Mouse (Mus musculus): ENCODE measurements at regions not wholly inside any gene's neighbourhood (a gene's known extent, or its start where the extent isn't known, plus 50 kb on each side); places are given as distances from the start of the nearest gene placed in this dataset.

DNA sequence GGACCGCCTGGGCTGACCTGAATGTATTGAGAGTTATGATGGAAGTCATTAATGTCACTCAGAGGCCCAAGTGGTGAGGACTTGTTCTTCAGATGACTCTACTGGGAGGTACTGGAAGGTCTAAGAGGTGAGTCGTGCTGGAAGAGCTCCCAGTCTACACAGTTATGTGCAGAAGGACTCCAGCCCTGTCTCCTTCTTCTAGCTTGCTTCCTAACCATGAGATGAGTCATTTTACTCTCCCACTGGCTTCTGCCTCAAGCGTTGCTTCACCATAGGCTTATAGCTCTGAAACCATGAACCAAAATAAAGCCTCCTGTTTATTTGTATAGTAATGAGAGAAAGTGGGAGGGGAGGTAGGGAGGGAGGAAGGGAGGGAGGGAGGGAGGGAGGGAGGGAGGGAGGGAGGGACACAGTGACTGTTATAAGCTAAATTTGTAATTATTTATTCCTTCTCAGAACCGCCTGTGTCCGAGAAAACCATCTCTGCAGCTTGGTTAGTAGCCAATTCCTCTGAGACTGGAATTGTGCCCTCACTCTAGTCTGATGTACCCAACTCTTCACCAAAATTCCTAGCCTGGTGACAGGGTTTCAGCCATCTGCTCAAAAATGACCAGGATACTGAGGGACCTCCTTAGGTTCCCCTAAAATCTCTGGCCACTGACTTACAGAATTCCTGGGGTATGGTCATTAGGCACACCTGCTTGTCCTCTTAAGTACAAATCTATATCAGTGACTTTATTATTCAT is 211.6 kb upstream of the Atp2b1 start:
- no peak for DNase-seq (ENCODE audit: low spot score in 2 of 2)

- DNase-seq (ENCODE audit: low spot score in 2 of 2): no peak
These were observed 210.4 kb upstream of the Atp2b1 start for GRCm38 (mm10) chr10:98703642-98704293.

GRCm38 (mm10) chr10:98704559-98704958 is 209.6 kb upstream of the Atp2b1 start:
- DNase-seq (ENCODE audit: low spot score in 2 of 2): no peak

- DNase-seq (ENCODE audit: low spot score in 2 of 2): no peak
These were observed 196.3 kb upstream of the Atp2b1 start for GRCm38 (mm10) chr10:98717856-98718255.

GRCm38 (mm10) chr10:98718706-98719105 is 195.5 kb upstream of the Atp2b1 start:
- no peak for DNase-seq (ENCODE audit: low spot score in 2 of 2)

- no peak for DNase-seq (ENCODE audit: low spot score in 2 of 2)
These were observed 193.8 kb upstream of the Atp2b1 start for GRCm38 (mm10) chr10:98720256-98721005.

GRCm38 (mm10) chr10:98725110-98725509 is 189.1 kb upstream of the Atp2b1 start:
- no peak for DNase-seq (ENCODE audit: low spot score in 2 of 2)

GRCm38 (mm10) chr10:98727130-98727529 is 187.1 kb upstream of the Atp2b1 start:
- no peak for DNase-seq (ENCODE audit: low spot score in 2 of 2)

- DNase-seq (ENCODE audit: low spot score in 2 of 2): no peak
These were observed 185.7 kb upstream of the Atp2b1 start for GRCm38 (mm10) chr10:98728396-98729030.

DNA sequence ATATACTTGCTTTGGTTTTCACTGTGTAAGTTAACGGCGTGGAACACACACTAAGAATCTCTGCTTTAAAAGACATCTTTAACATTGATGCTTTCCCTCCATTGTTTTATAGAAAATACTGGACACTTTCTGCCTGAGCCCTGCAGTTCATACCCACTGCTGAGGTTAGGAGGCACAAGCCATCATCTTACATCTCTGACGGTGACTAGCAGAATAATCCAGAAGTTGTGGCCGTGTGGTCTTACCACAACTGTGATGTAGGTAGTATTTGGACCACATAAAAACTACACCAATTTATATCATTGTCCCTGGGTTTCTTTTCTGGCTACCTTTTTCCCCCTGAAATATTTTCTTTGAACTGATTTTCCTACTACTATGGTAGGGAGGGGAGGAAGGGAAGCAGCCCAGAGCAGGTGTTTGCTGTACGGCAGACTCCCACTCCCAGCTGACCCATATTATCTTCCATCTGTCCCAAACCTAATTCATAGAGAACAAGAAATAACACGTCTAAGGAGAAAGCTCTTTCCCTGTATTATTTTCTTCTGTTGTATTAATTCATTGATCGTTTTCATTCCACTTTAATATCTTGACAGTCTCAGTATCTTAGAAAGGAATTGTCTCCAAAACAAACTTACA is 180.1 kb upstream of the Atp2b1 start:
- DNase-seq (ENCODE audit: low spot score in 2 of 2): no peak

DNA sequence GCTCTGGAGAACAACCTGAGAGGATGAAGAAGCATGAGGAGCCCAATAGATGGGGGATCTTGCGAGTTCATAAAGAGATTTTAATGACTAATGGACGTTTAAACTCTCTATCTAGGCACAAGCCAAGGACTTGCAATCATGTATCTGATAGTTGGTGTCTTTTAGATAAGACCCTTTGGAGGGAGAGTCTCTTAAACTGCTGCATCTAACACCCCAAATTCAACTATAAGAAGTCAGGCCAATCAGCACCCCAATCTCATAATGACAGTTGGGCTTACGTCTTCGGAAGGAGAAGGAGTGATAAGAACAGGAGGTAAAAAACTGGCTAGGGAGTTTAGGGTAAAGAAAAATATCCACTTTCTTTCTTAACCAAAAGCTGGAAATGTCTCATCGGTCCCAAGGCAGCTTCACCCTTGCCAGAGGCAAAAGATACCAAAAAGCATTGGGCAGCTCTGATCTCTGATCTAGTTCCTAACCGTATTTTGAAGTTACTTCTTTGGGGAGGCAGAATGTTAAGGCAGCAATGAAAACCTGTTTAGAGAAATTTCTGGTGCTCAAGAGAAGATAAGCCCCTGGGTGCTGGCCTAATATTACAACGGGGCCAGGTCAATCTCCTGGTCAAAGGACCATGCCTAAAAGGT is 173.6 kb upstream of the Atp2b1 start:
- DNase-seq (ENCODE audit: low spot score in 2 of 2): no peak

GRCm38 (mm10) chr10:98741398-98741797 is 172.8 kb upstream of the Atp2b1 start:
- no peak for DNase-seq (ENCODE audit: low spot score in 2 of 2)

DNA sequence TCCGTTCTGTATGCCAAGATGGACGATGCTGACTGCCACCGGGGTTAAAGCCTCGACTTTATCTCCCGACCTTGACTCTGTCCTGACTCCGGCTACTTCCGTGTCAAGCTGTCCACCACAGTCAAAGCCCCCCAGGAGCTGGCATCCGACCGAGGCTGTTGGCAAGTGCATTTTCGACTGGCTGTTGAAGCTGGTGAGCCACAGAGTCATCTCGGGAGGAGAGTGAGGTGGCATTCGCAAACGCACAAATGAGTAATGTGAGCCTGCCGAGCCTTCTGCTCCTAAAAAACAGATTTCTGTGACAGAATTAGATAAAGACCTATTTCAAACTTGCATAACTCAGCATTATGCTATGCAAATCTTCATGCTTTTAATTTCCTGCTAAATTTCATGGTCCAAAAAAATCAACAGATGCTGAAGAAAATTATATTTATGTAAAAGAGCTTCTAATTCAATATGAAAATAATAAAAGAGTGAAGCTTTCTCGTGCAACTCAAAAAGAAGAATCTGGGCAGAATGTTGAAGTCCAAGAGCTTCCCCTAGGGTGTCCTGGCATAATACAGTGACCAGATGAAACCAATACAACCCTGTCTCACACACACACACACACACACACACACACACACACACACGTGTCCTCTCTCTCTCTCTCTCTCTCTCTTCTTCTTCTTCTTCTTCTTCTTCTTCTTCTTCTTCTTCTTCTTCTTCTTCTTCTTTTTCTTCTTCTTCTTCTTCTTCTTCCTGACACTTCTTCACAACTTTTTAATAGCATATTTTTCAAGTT is 171.2 kb upstream of the Atp2b1 start:
- DNase-seq (ENCODE audit: low spot score in 2 of 2): no peak

DNA sequence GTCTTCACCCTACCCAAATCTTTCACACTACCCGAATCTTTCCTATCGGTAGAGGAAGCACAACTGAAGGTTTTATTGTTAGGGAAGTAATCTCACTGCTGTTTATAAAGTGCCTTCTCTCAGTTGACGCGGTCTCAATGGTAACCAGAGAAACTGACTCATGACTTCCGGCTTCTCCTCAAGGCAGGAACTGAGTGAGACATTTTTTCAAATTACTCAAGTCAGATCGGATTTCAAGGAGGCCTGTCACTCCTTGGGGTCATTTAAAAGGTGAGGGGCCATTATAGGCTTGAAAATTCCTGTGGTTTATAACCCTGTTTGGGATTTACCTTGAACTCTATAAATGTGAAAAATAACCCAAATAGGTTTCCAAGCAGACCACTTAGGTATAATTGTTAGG is 170.0 kb upstream of the Atp2b1 start:
- no peak for DNase-seq (ENCODE audit: low spot score in 2 of 2)

GRCm38 (mm10) chr10:98744662-98745061 is 169.5 kb upstream of the Atp2b1 start:
- no peak for DNase-seq (ENCODE audit: low spot score in 2 of 2)

GRCm38 (mm10) chr10:98745409-98745808 is 168.8 kb upstream of the Atp2b1 start:
- DNase-seq (ENCODE audit: low spot score in 2 of 2): no peak

GRCm38 (mm10) chr10:98745861-98746260 is 168.3 kb upstream of the Atp2b1 start:
- no peak for DNase-seq (ENCODE audit: low spot score in 2 of 2)

DNA sequence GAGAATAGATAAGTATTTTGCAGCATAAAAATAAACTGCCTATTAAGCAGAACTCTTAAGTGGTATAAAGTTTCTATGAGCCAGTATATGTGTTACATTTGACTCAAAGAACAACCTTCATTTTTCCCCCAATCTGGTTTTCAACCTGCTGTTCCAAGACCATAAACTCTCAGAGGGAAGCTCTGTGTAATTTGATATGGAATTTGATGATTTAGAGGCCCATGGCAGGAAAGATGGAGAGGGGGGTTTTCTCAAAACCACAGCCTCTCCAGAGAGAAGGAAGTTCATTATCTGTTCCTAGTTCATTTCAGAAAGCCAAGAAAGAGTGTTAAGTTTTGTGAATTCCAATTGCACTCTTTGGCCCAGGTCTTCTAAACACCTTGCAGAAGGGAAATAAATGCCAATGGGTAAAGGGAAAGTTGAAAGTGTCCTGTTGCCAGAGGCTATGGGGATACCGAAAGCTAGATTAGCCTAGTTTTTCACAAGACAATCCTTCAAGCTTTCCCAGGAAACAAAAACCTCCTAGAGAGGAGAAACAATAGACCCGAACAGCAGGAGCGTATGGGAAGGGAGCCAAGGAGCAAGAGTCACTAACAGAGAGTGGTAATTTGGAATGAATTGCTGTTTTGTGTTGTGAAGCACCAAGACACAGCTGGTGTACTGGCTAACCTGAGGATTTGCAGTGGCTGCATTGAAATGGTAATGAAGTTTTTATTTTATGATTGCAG is 165.2 kb upstream of the Atp2b1 start:
- no peak for DNase-seq (ENCODE audit: low spot score in 2 of 2)

DNA sequence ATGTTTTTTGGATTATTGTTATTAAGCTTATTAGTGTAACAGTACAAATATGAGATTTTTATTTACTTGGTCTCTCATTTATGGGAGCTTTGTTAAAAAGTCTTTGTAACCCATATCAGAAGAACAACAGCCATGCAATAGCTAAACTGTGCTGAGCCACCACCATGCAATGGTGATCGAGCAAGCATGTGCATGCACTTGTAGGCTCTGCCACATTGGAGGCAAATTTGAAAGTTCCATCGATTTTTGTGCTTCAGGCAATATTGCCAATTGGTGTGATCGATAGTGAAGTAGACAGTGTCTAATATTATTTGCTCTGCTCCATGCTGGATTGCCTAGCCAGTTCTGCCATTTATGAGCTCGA is 164.6 kb upstream of the Atp2b1 start:
- DNase-seq (ENCODE audit: low spot score in 2 of 2): no peak

Measured in spleen, postnatal 10 days (tissue).